Mouse (Mus musculus) limb, embryonic 12.5 days (tissue): Measurements from ENCODE around the gene Sirt2. TPM values are rescaled to one million over a fixed set of nuclear protein-coding genes. Genes with fewer than 3 reads are reported as not detected.

Experiments
- ATAC-seq: fragments of 200-750 bp; cut with Nextera tagmentation; 2 replicates; pipeline ENCODE4 v1.8.0; 2017; ENCODE audit warnings: low read depth, moderate TSS enrichment; ENCODE audit not compliant: insufficient number of reproducible peaks, insufficient read depth, low FRiP score, low TSS enrichment
- H3K27ac ChIP-seq: fragments of 300-500 bp; sonication (generic); 2 replicates; pipeline ENCODE4 v1.5.1; 2016; ENCODE audit warnings: mild to moderate bottlenecking, moderate library complexity
- H3K27me3 ChIP-seq: fragments of 300-500 bp; sonication (generic); 2 replicates; pipeline ENCODE4 v1.6.1; 2016; ENCODE audit warnings: mild to moderate bottlenecking, moderate library complexity
- H3K36me3 ChIP-seq: fragments of 300-500 bp; sonication (generic); 2 replicates; pipeline ENCODE4 v1.6.1; 2016; ENCODE audit warnings: mild to moderate bottlenecking, moderate library complexity
- H3K4me1 ChIP-seq: fragments of 300-500 bp; sonication (generic); replicated peaks from 2 replicates; pipeline ENCODE4 v1.6.1; 2016
- H3K4me2 ChIP-seq: fragments of 300-500 bp; sonication (generic); 2 replicates; pipeline ENCODE4 v1.6.1; 2016; ENCODE audit warnings: mild to moderate bottlenecking, moderate library complexity
- H3K4me3 ChIP-seq: fragments of 300-500 bp; sonication (generic); replicated peaks from 2 replicates; pipeline ENCODE4 v1.5.1; 2016; ENCODE audit warnings: mild to moderate bottlenecking
- H3K9ac ChIP-seq: fragments of 300-500 bp; sonication (generic); replicated peaks from 2 replicates; pipeline ENCODE4 v1.6.1; 2016; ENCODE audit warnings: mild to moderate bottlenecking, moderate library complexity
- H3K9me3 ChIP-seq: fragments of 300-500 bp; sonication (generic); 2 replicates; pipeline ENCODE4 v1.6.1; 2016; ENCODE audit warnings: mild to moderate bottlenecking, moderate library complexity
- WGBS: fragments of 180-500 bp; shearing (Covaris S2); methylation state at CpG from one replicate; pipeline ENCODE4 v1.1.7; 2016; 5-methylcytosine and 5-hydroxymethylcytosine counted together
- polyA plus RNA-seq: library from polyadenylated mRNA; unstranded; fragments of >200 nt; fragmentation: Nextera tagmentation; extraction: Ambion mirVana; gene quantifications from 2 replicates; pipeline ENCODE4 v1.2.1, GENCODE M21; 2016

Sirt2 gene
- polyA plus RNA-seq, 1 experiment from 2014 or later = 70.8 TPM

- Histone ChIP-seq H3K4me3 (peak within 1 kb of the TSS; percentile 46), H3K27me3 (no peaks in the 10 kb centered on the region), H3K4me2 (peak within 1 kb of the TSS; percentile 62), H3K27ac (peak within 1 kb of the TSS; percentile 90), H3K36me3 (peaks cover 49% of the 10 kb centered on the region), H3K9me3 (no peaks in the 10 kb centered on the region), H3K4me1 (peaks cover 12% of the 10 kb centered on the region), H3K9ac (peak within 1 kb of the TSS; percentile 66)
- peak; percentile 18; the same call in 1 of the 2 replicates for ATAC-seq
- WGBS = 2% methylated on average over 33 of the region's 33 CpGs
Observed at GRCm38 (mm10) chr7:28824941-28825685, 58.6 kb downstream of the Sirt2 start, which contains the start of gene Ech1. Gene Ech1, plus strand, starts transcription at chr7:28825217.

- no peak for ATAC-seq
- Histone ChIP-seq H3K27me3 (no peaks in the 10 kb centered on the region), H3K36me3 (peaks cover 49% of the 10 kb centered on the region), H3K4me1 (peaks cover 12% of the 10 kb centered on the region), H3K4me3 (peak overlapping the region; percentile 46), H3K4me2 (peak overlapping the region; percentile 62), H3K9ac (peak overlapping the region; percentile 66), H3K27ac (peak overlapping the region; percentile 90), H3K9me3 (no peaks in the 10 kb centered on the region)
- WGBS = 65% methylated on average over 11 of the region's 11 CpGs
Observed at GRCm38 (mm10) chr7:28825686-28826401, 59.3 kb downstream of the Sirt2 start.

- Histone ChIP-seq H3K4me2 (peak overlapping the region; percentile 62; the same call in 1 of the 2 replicates), H3K4me3 (no peak overlapping the region), H3K36me3 (peaks cover 49% of the 10 kb centered on the region), H3K27ac (0 out of 2 replicates have a peak overlapping the region, but pooled peaks have one; percentile 12), H3K9ac (peak overlapping the region; percentile 66; the same call in 1 of the 2 replicates), H3K4me1 (peaks cover 12% of the 10 kb centered on the region), H3K9me3 (no peaks in the 10 kb centered on the region), H3K27me3 (no peaks in the 10 kb centered on the region)
- 91% methylated on average over 7 of the region's 7 CpGs for WGBS
- no peak for ATAC-seq
Observed at GRCm38 (mm10) chr7:28826402-28826772, 59.9 kb downstream of the Sirt2 start.

GRCm38 (mm10) chr7:28827338-28827737 lies 60.8 kb downstream of the Sirt2 start:
- H3K9me3 ChIP-seq = no peaks in the 10 kb centered on the region
- H3K4me3 ChIP-seq = no peak overlapping the region
- 61% methylated on average over 3 of the region's 3 CpGs for WGBS
- no peak for ATAC-seq
- H3K27ac ChIP-seq = no peak overlapping the region
- no peak overlapping the region for H3K4me2 ChIP-seq
- peaks cover 49% of the 10 kb centered on the region for H3K36me3 ChIP-seq
- H3K4me1 ChIP-seq = peaks cover 12% of the 10 kb centered on the region
- H3K9ac ChIP-seq = no peak overlapping the region
- H3K27me3 ChIP-seq = no peaks in the 10 kb centered on the region

- H3K4me3 ChIP-seq = no peak overlapping the region
- H3K9me3 ChIP-seq = no peaks in the 10 kb centered on the region
- H3K36me3 ChIP-seq = peaks cover 42% of the 10 kb centered on the region
- H3K27me3 ChIP-seq = no peaks in the 10 kb centered on the region
- no peak overlapping the region for H3K4me2 ChIP-seq
- ATAC-seq = no peak
- H3K4me1 ChIP-seq = peaks cover 9% of the 10 kb centered on the region
- no peak overlapping the region for H3K9ac ChIP-seq
- 92% methylated on average over 8 of the region's 8 CpGs for WGBS
- no peak overlapping the region for H3K27ac ChIP-seq
Observed at GRCm38 (mm10) chr7:28829821-28830220, 63.3 kb downstream of the Sirt2 start.

GRCm38 (mm10) chr7:28830981-28831380 lies 64.4 kb downstream of the Sirt2 start:
- Histone ChIP-seq H3K9me3 (no peaks in the 10 kb centered on the region), H3K9ac (no peak overlapping the region), H3K4me3 (no peak overlapping the region), H3K27me3 (no peaks in the 10 kb centered on the region), H3K4me2 (no peak overlapping the region), H3K36me3 (peaks cover 42% of the 10 kb centered on the region), H3K27ac (no peak overlapping the region), H3K4me1 (peaks cover 3% of the 10 kb centered on the region)
- 90% methylated on average over 5 of the region's 5 CpGs for WGBS
- ATAC-seq = no peak

- no peaks in the 10 kb centered on the region for H3K9me3 ChIP-seq
- H3K27me3 ChIP-seq = no peaks in the 10 kb centered on the region
- ATAC-seq = no peak
- H3K27ac ChIP-seq = no peak overlapping the region
- H3K36me3 ChIP-seq = peaks cover 38% of the 10 kb centered on the region
- H3K4me1 ChIP-seq = 0 out of 2 replicates have a peak, but pooled peaks cover 2% of the 10 kb centered on the region
- H3K4me3 ChIP-seq = no peak overlapping the region
- no peak overlapping the region for H3K9ac ChIP-seq
- H3K4me2 ChIP-seq = no peak overlapping the region
- WGBS = 91% methylated on average over 17 of the region's 17 CpGs
Observed at GRCm38 (mm10) chr7:28831411-28832125, 65.0 kb downstream of the Sirt2 start.

GRCm38 (mm10) chr7:28832137-28832536 lies 65.6 kb downstream of the Sirt2 start:
- WGBS = 73% methylated on average over 6 of the region's 6 CpGs
- Histone ChIP-seq H3K27ac (no peak overlapping the region), H3K9ac (no peak overlapping the region), H3K9me3 (no peaks in the 10 kb centered on the region), H3K4me3 (no peak overlapping the region), H3K36me3 (peaks cover 38% of the 10 kb centered on the region), H3K4me1 (0 out of 2 replicates have a peak, but pooled peaks cover 2% of the 10 kb centered on the region), H3K27me3 (no peaks in the 10 kb centered on the region), H3K4me2 (no peak overlapping the region)
- no peak for ATAC-seq

GRCm38 (mm10) chr7:28833723-28834347 lies 67.3 kb downstream of the Sirt2 start, which contains the start of gene Lgals4:
Gene Lgals4, plus strand, starts transcription at chr7:28833854.
- H3K9ac ChIP-seq = no peak within 1 kb of the TSS
- H3K4me1 ChIP-seq = no peaks in the 10 kb centered on the region
- no peak within 1 kb of the TSS for H3K27ac ChIP-seq
- peaks cover 34% of the 10 kb centered on the region for H3K36me3 ChIP-seq
- no peaks in the 10 kb centered on the region for H3K9me3 ChIP-seq
- WGBS = 80% methylated on average over 6 of the region's 6 CpGs
- H3K27me3 ChIP-seq = no peaks in the 10 kb centered on the region
- no peak within 1 kb of the TSS for H3K4me2 ChIP-seq
- no peak for ATAC-seq
- H3K4me3 ChIP-seq = no peak within 1 kb of the TSS

GRCm38 (mm10) chr7:28836936-28837335 lies 70.4 kb downstream of the Sirt2 start:
- no peak overlapping the region for H3K27ac ChIP-seq
- no peak overlapping the region for H3K4me3 ChIP-seq
- H3K36me3 ChIP-seq = peaks cover 7% of the 10 kb centered on the region
- no peaks in the 10 kb centered on the region for H3K9me3 ChIP-seq
- WGBS = 90% methylated on average over 5 of the region's 5 CpGs
- no peak overlapping the region for H3K9ac ChIP-seq
- H3K27me3 ChIP-seq = no peaks in the 10 kb centered on the region
- ATAC-seq = no peak
- H3K4me1 ChIP-seq = no peaks in the 10 kb centered on the region
- H3K4me2 ChIP-seq = no peak overlapping the region
